Mouse (Mus musculus) spleen, embryonic (tissue): Measurements from ENCODE around the gene Vezf1.

ENCODE experiments used
- CTCF ChIA-PET: fragments of 350-600 bp; sonication (Branson Sonifier 250); formaldehyde crosslinking; loops from one replicate; lab custom pipeline; 2022; lab: Charles Lee

Gene Vezf1

GRCm38 (mm10) chr11:88118817-88119642 is 51.0 kb downstream of the Vezf1 start:
- CTCF ChIA-PET = no interaction called here

- CTCF ChIA-PET = no interaction called here
Measured at GRCm38 (mm10) chr11:88122545-88122944, 54.5 kb downstream of the Vezf1 start.

GRCm38 (mm10) chr11:88123021-88123420 is 54.9 kb downstream of the Vezf1 start:
- CTCF ChIA-PET = no interaction called here

- CTCF ChIA-PET = no interaction called here
Measured at GRCm38 (mm10) chr11:88123731-88124130, 55.7 kb downstream of the Vezf1 start.

GRCm38 (mm10) chr11:88125483-88125882 is 57.4 kb downstream of the Vezf1 start:
- CTCF ChIA-PET = interaction anchor here (0.9 kb wide), 1 partner anchor 10 kb away, joined by 3 read pairs; no protein-coding TSS in a partner anchor

- CTCF ChIA-PET = interaction anchor here (0.5 to 0.9 kb wide), 2 partner anchors 9 to 13 kb away, joined by 3 read pairs; no protein-coding TSS in a partner anchor
Measured at GRCm38 (mm10) chr11:88126306-88126793, 58.3 kb downstream of the Vezf1 start.

GRCm38 (mm10) chr11:88128461-88128860 is 60.4 kb downstream of the Vezf1 start:
- CTCF ChIA-PET = interaction anchor here (0.7 kb wide), 1 partner anchor 21 kb away, joined by 4 read pairs; no protein-coding TSS in a partner anchor

- CTCF ChIA-PET = no interaction called here
Measured at GRCm38 (mm10) chr11:88129281-88129680, 61.2 kb downstream of the Vezf1 start.

- CTCF ChIA-PET = no interaction called here
Measured at GRCm38 (mm10) chr11:88129935-88130334, 61.9 kb downstream of the Vezf1 start.

- CTCF ChIA-PET = no interaction called here
Measured at GRCm38 (mm10) chr11:88131847-88132246, 63.8 kb downstream of the Vezf1 start.
